ENCODE assay signal across 16 mouse cellular contexts in the genomic region with DNA sequence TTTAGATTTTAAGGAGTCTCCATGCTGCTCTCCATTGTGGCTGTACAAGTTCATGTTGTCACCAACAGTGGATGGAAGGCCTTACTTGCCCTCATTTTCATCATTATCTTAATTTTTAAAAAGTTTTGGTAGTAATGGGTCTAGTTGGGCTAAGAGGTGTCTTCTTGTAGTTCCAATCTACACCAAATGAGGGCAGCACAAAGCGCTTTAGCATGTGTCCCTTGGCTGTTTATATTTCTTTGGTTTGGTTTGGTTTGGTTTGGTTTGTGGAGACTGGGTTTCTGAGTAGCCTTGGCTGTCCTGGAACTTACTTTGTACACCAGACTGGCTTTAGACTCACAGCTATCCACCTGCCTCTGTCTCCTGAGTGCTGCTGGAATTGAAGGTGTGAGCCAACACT.
DNase-seq lines count a peak whose midpoint lies in the region; ATAC-seq lines count a peak whose summit lies in the region.
"Had no signal": no experiment of that assay in that cellular context is flagged by ENCODE, and none has a peak within 500 bp of the region (broad histone marks: within the 10 kb centered on the region; RNA-seq: fewer than 3 reads in every experiment).

No protein-coding gene starts in this region.

- 0 out of 2 replicates have a peak, but pooled peaks have one; percentile 24 for ATAC-seq in cerebellum, adult (ENCODE audit: insufficient number of reproducible peaks, low FRiP score, low TSS enrichment)
- no peak for ATAC-seq in limb, embryonic 11.5 days (ENCODE audit: insufficient number of reproducible peaks, low FRiP score, low TSS enrichment, low read depth)
- ATAC-seq: forebrain, embryonic 15.5 days; intestine, embryonic 15.5 days had no signal

- no peak overlapping the region for H3K9ac ChIP-seq in limb, embryonic 11.5 days (ENCODE audit: low read length)
- H3K9ac ChIP-seq: forebrain, embryonic 15.5 days; intestine, embryonic 15.5 days; limb, embryonic 13.5 days had no signal

- DNase-seq in cerebellum, adult 18-20 months = no peak
- peak; percentile 16 for DNase-seq in limb, embryonic 11.5 days (ENCODE audit: low spot score)
- no peak for DNase-seq in limb, embryonic 10.5 days (ENCODE audit: low spot score)
- DNase-seq in A20 (ENCODE audit: low read depth, low spot score) (peak; percentile 24), ZHBTc4 (ENCODE audit: low read depth, low spot score) (peak; percentile 51)
- no peak for DNase-seq in urinary bladder, adult 18-20 months (ENCODE audit: low spot score in 2 of 2)
- DNase-seq in layer of hippocampus, adult 9-10 months (ENCODE audit: low spot score) = no peak
- DNase-seq: cerebellum, adult 9-11 months; gastrocnemius, postnatal 36 days; heart, postnatal 14 days; layer of hippocampus, adult 9-11 months; right cerebral cortex, postnatal 14 days had no signal

- peaks cover 3% of the 10 kb centered on the region for H3K4me1 ChIP-seq in limb, embryonic 11.5 days (ENCODE audit: control insufficient read depth, insufficient read depth, low read length)
- peaks cover 12% of the 10 kb centered on the region for H3K4me1 ChIP-seq in limb, embryonic 10.5 days
- H3K4me1 ChIP-seq: forebrain, embryonic 15.5 days; intestine, embryonic 15.5 days had no signal

- no peak overlapping the region for H3K4me2 ChIP-seq in limb, embryonic 11.5 days (ENCODE audit: low read depth, severe bottlenecking)
- H3K4me2 ChIP-seq: forebrain, embryonic 15.5 days; intestine, embryonic 15.5 days; limb, embryonic 13.5 days had no signal

- 66% methylated on average over 1 of the region's 1 CpGs for WGBS in limb, embryonic 11.5 days
- WGBS in limb, embryonic 10.5 days = 65% methylated on average over 1 of the region's 1 CpGs

- no peak overlapping the region for H3K27ac ChIP-seq in limb, embryonic 11.5 days (replicated peaks; ENCODE audit: low read depth, low read length)
- no peak overlapping the region for H3K27ac ChIP-seq in limb, embryonic 10.5 days
- H3K27ac ChIP-seq: forebrain, embryonic 15.5 days; intestine, embryonic 15.5 days; limb, embryonic 13.5 days had no signal

- no peaks in the 10 kb centered on the region for H3K36me3 ChIP-seq in limb, embryonic 11.5 days (ENCODE audit: control insufficient read depth, insufficient read depth, low read length)
- H3K36me3 ChIP-seq in limb, embryonic 10.5 days = no peaks in the 10 kb centered on the region
- H3K36me3 ChIP-seq: forebrain, embryonic 15.5 days; intestine, embryonic 15.5 days; limb, embryonic 13.5 days had no signal

- H3K9me3 ChIP-seq in limb, embryonic 11.5 days (ENCODE audit: control insufficient read depth, low read length) = no peaks in the 10 kb centered on the region
- no peaks in the 10 kb centered on the region for H3K9me3 ChIP-seq in limb, embryonic 10.5 days (replicated peaks)
- H3K9me3 ChIP-seq: forebrain, embryonic 15.5 days; intestine, embryonic 15.5 days; limb, embryonic 13.5 days had no signal

- H3K4me3 ChIP-seq in limb, embryonic 11.5 days (ENCODE audit: low read depth, low read length) = no peak overlapping the region
- H3K4me3 ChIP-seq in limb, embryonic 10.5 days = no peak overlapping the region
- H3K4me3 ChIP-seq: forebrain, embryonic 15.5 days; intestine, embryonic 15.5 days; limb, embryonic 13.5 days had no signal

- H3K27me3 ChIP-seq in limb, embryonic 11.5 days (ENCODE audit: control insufficient read depth, insufficient read depth, low read length) = no peaks in the 10 kb centered on the region
- H3K27me3 ChIP-seq in limb, embryonic 10.5 days (ENCODE audit: low read depth, poor library complexity, severe bottlenecking) = no peaks in the 10 kb centered on the region
- H3K27me3 ChIP-seq: forebrain, embryonic 15.5 days; intestine, embryonic 15.5 days; limb, embryonic 13.5 days had no signal

Comparison
In these comparisons a context has a peak if more than half of its experiments do, and no peak if none do; other contexts are left out.
1. DNase-seq: peak in limb, embryonic 11.5 days (single experiment), A20 (single experiment) and ZHBTc4 (single experiment); none in cerebellum, adult 18-20 months (0 of 2), limb, embryonic 10.5 days (single experiment), urinary bladder, adult 18-20 months (0 of 2) and layer of hippocampus, adult 9-10 months (single experiment).